Comparison of ENCODE assay signal across 29 mouse cellular contexts in genomic region chr9:49781016-49781772, GRCm38 (mm10). TPM values are rescaled to one million over a fixed set of nuclear protein-coding genes. Genes with fewer than 3 reads are reported as not detected.
DNase-seq lines count a peak whose midpoint lies in the region; ATAC-seq and TF ChIP-seq lines count a peak whose summit lies in the region.
"Had no signal": no experiment of that assay in that cellular context is flagged by ENCODE, and none has a peak within 500 bp of the region (broad histone marks: within the 10 kb centered on the region; RNA-seq: fewer than 3 reads in every experiment).

No protein-coding gene starts in this region.

- no peak overlapping the region for H3K9ac ChIP-seq in heart, embryonic 14.5 days (ENCODE audit: low read length)
- no peak overlapping the region for H3K9ac ChIP-seq in hindbrain, postnatal 0 days (replicated peaks; ENCODE audit: low read length)
- H3K9ac ChIP-seq: embryonic facial prominence, embryonic 15.5 days; forebrain, embryonic 13.5 days; hindbrain, embryonic 14.5 days; limb, embryonic 12.5 days; liver, embryonic 15.5 days; lung, embryonic 14.5 days; midbrain, embryonic 15.5 days; stomach, embryonic 15.5 days had no signal

- peaks cover 3 to 6% of the 10 kb centered on the region in 2 experiments for H3K4me1 ChIP-seq in heart, embryonic 14.5 days (ENCODE audit: control insufficient read depth in 2 of 2, insufficient read depth in 2 of 2, low read length in 2 of 2)
- 0 out of 2 replicates have a peak, but pooled peaks cover 3% of the 10 kb centered on the region for H3K4me1 ChIP-seq in heart, embryonic 10.5 days
- peaks cover 8% of the 10 kb centered on the region for H3K4me1 ChIP-seq in hindbrain, postnatal 0 days (ENCODE audit: insufficient read depth, low read length)
- H3K4me1 ChIP-seq in hindbrain, embryonic 10.5 days (replicated peaks): peaks cover 9% of the 10 kb centered on the region; the same call in 1 of the 2 replicates
- H3K4me1 ChIP-seq: liver, embryonic 15.5 days; stomach, embryonic 15.5 days had no signal

- 47% methylated on average over 9 of the region's 9 CpGs for WGBS in heart, embryonic 14.5 days
- WGBS in heart, embryonic 10.5 days: 53% methylated on average over 9 of the region's 9 CpGs
- WGBS in hindbrain, postnatal 0 days: 66% methylated on average over 9 of the region's 9 CpGs
- WGBS in hindbrain, embryonic 10.5 days: 86% methylated on average over 9 of the region's 9 CpGs

- H3K36me3 ChIP-seq in heart, embryonic 14.5 days (ENCODE audit: control insufficient read depth, insufficient read depth, low read length): no peaks in the 10 kb centered on the region
- no peaks in the 10 kb centered on the region for H3K36me3 ChIP-seq in heart, embryonic 10.5 days
- H3K36me3 ChIP-seq in hindbrain, postnatal 0 days (ENCODE audit: insufficient read depth, low read length): no peaks in the 10 kb centered on the region
- H3K36me3 ChIP-seq in hindbrain, embryonic 10.5 days: no peaks in the 10 kb centered on the region
- H3K36me3 ChIP-seq: embryonic facial prominence, embryonic 10.5 days; embryonic facial prominence, embryonic 15.5 days; limb, embryonic 12.5 days; liver, embryonic 15.5 days; midbrain, embryonic 15.5 days; stomach, embryonic 15.5 days had no signal

- H3K27me3 ChIP-seq in heart, embryonic 14.5 days (ENCODE audit: control insufficient read depth, insufficient read depth, low read length): no peaks in the 10 kb centered on the region
- no peaks in the 10 kb centered on the region for H3K27me3 ChIP-seq in heart, embryonic 10.5 days (ENCODE audit: insufficient read depth, poor library complexity, severe bottlenecking)
- no peaks in the 10 kb centered on the region for H3K27me3 ChIP-seq in hindbrain, postnatal 0 days (ENCODE audit: insufficient read depth, low read length)
- H3K27me3 ChIP-seq in hindbrain, embryonic 10.5 days (ENCODE audit: insufficient read depth, poor library complexity, severe bottlenecking): no peaks in the 10 kb centered on the region
- H3K27me3 ChIP-seq: embryonic facial prominence, embryonic 15.5 days; forebrain, embryonic 13.5 days; limb, embryonic 12.5 days; liver, embryonic 15.5 days; midbrain, embryonic 15.5 days; stomach, embryonic 15.5 days had no signal

- H3K4me2 ChIP-seq in heart, embryonic 14.5 days (ENCODE audit: low read length): peak overlapping the region; percentile 13; the same call in 1 of the 2 replicates
- no peak overlapping the region for H3K4me2 ChIP-seq in hindbrain, postnatal 0 days (ENCODE audit: low read depth, low read length)
- H3K4me2 ChIP-seq: embryonic facial prominence, embryonic 15.5 days; forebrain, embryonic 13.5 days; hindbrain, embryonic 14.5 days; limb, embryonic 12.5 days; liver, embryonic 15.5 days; lung, embryonic 14.5 days; midbrain, embryonic 15.5 days; stomach, embryonic 15.5 days had no signal

- H3K4me3 ChIP-seq in heart, embryonic 14.5 days (ENCODE audit: control insufficient read depth in 1 of 2, insufficient read depth in 1 of 2, low read depth in 1 of 2, low read length in 2 of 2): no peak overlapping the region
- H3K4me3 ChIP-seq in heart, embryonic 10.5 days: no peak overlapping the region
- no peak overlapping the region for H3K4me3 ChIP-seq in hindbrain, postnatal 0 days (ENCODE audit: low read length)
- no peak overlapping the region for H3K4me3 ChIP-seq in hindbrain, embryonic 10.5 days
- H3K4me3 ChIP-seq: embryonic facial prominence, embryonic 10.5 days; embryonic facial prominence, embryonic 15.5 days; forebrain, embryonic 13.5 days; left cerebral cortex, adult 2 months; limb, embryonic 12.5 days; liver, embryonic 15.5 days; midbrain, embryonic 15.5 days; stomach, embryonic 15.5 days had no signal

- H3K27ac ChIP-seq in heart, embryonic 14.5 days (replicated peaks in 1 of 2; ENCODE audit: control insufficient read depth in 1 of 2, insufficient read depth in 1 of 2, low read depth in 2 of 2, low read length in 2 of 2): peak overlapping the region; percentile 59 to 85
- H3K27ac ChIP-seq in heart, embryonic 10.5 days: no peak overlapping the region; the same call in 1 of the 2 replicates
- peak overlapping the region; percentile 41; the same call in 1 of the 2 replicates for H3K27ac ChIP-seq in hindbrain, postnatal 0 days
- no peak overlapping the region for H3K27ac ChIP-seq in hindbrain, embryonic 10.5 days
- H3K27ac ChIP-seq: embryonic facial prominence, embryonic 10.5 days; embryonic facial prominence, embryonic 15.5 days; forebrain, embryonic 13.5 days; hindbrain, embryonic 14.5 days; left cerebral cortex, adult 2 months; limb, embryonic 12.5 days; liver, embryonic 15.5 days; midbrain, embryonic 15.5 days; stomach, embryonic 15.5 days had no signal

- ATAC-seq in heart, embryonic 14.5 days (ENCODE audit: insufficient number of reproducible peaks, insufficient read depth, low FRiP score, low read depth): no peak; the same call in 1 of the 2 replicates
- ATAC-seq in hindbrain, postnatal 0 days: no peak
- ATAC-seq: activated CD4-positive, CD25-positive, alpha-beta regulatory T cell, adult 4 months; forebrain, embryonic 13.5 days; midbrain, embryonic 15.5 days had no signal

- H3K9me3 ChIP-seq in heart, embryonic 14.5 days (ENCODE audit: control insufficient read depth, low read length): no peaks in the 10 kb centered on the region
- H3K9me3 ChIP-seq in heart, embryonic 10.5 days: no peaks in the 10 kb centered on the region
- no peaks in the 10 kb centered on the region for H3K9me3 ChIP-seq in hindbrain, postnatal 0 days (ENCODE audit: low read length)
- no peaks in the 10 kb centered on the region for H3K9me3 ChIP-seq in hindbrain, embryonic 10.5 days
- H3K9me3 ChIP-seq: embryonic facial prominence, embryonic 10.5 days; embryonic facial prominence, embryonic 15.5 days; forebrain, embryonic 13.5 days; limb, embryonic 12.5 days; liver, embryonic 15.5 days; midbrain, embryonic 15.5 days; stomach, embryonic 15.5 days had no signal

- no peak for TF ChIP-seq CTCF in hindbrain, postnatal 0 days (IDR thresholded peaks at IDR 0.05; ENCODE audit: low read depth)

- DNase-seq in heart, embryonic 10.5 days (ENCODE audit: low spot score): no peak
- DNase-seq in hindbrain, postnatal 0 days (ENCODE audit: low spot score): peak; percentile 25
- no peak for DNase-seq in hindbrain, embryonic 10.5 days (ENCODE audit: low spot score)
- DNase-seq in Muller cell, postnatal 12 days (ENCODE audit: inconsistent ontology term): peak; percentile 92
- DNase-seq in heart, postnatal 10 days: peak; percentile 16 to 21
- no peak for DNase-seq in neural tube, embryonic 10.5 days (ENCODE audit: extremely low spot score, low spot score)
- no peak for DNase-seq in natural killer cell, adult 2 months (ENCODE audit: low spot score in 2 of 2)
- DNase-seq: adrenal gland, adult 2 months; adrenal gland, postnatal 36 days; B cell, adult 2 months; cerebellum, adult 18-20 months; cerebellum, postnatal 14 days; gastrocnemius, postnatal 25 days; kidney, adult 18-20 months; kidney, postnatal 10 days; lung, embryonic 14.5 days; lung, postnatal 14 days; right cerebral cortex, postnatal 25 days had no signal

- intact Hi-C loops in heart, postnatal 10 days (cut with DNase I): no loop called here

RNA-seq across cellular contexts. Expression of gene Ncam1, which starts 17.5 kb away (rescaled TPM):
- 104 and 117 TPM in 2 replicates for polyA plus RNA-seq in heart, embryonic 14.5 days (2014; fragmentation: Nextera tagmentation; extraction: Ambion mirVana)
- polyA plus RNA-seq in heart, embryonic 10.5 days (2016; fragmentation: Nextera tagmentation; extraction: Ambion mirVana): 29.8 and 30.0 TPM in 2 replicates
- total RNA-seq in hindbrain, postnatal 0 days (2014; rRNA removed): 411 and 489 TPM in 2 replicates
- 388 and 414 TPM in 2 replicates for polyA plus RNA-seq in hindbrain, postnatal 0 days (2015; fragmentation: Nextera tagmentation; extraction: Ambion mirVana)
- polyA plus RNA-seq in hindbrain, embryonic 10.5 days (2016; fragmentation: Nextera tagmentation; extraction: Ambion mirVana): 56.3 and 126 TPM in 2 replicates
- total RNA-seq in heart, postnatal 10 days (2021): 10 to 100 TPM; 28.3 to 29.5 TPM

Comparison
In these comparisons a context has a peak if more than half of its experiments do, and no peak if none do; other contexts are left out.
1. H3K27ac ChIP-seq: peak in heart, embryonic 14.5 days (2 of 2) and hindbrain, postnatal 0 days (single experiment); none in heart, embryonic 10.5 days (single experiment) and hindbrain, embryonic 10.5 days (single experiment).
2. DNase-seq: peak in hindbrain, postnatal 0 days (single experiment), Muller cell, postnatal 12 days (single experiment) and heart, postnatal 10 days (2 of 2); none in heart, embryonic 10.5 days (single experiment), hindbrain, embryonic 10.5 days (single experiment), neural tube, embryonic 10.5 days (single experiment) and natural killer cell, adult 2 months (0 of 2).